Mouse (Mus musculus) bone marrow, adult 2 months (tissue): ENCODE measurements around the gene Mipep.

Experiments used
- CTCF ChIP-seq: fragments of 200-500 bp; IDR thresholded peaks from 2 replicates; pipeline ENCODE4 v1.5.1; 2011; ENCODE audit warnings: low read length, control low read depth; ENCODE audit not compliant: control insufficient read depth, insufficient read depth
- POLR2A ChIP-seq: fragments of 200-500 bp; IDR thresholded peaks from 2 replicates; pipeline ENCODE4 v1.6.1; 2011; ENCODE audit warnings: low read depth, mild to moderate bottlenecking, control low read depth, low read length, borderline replicate concordance; ENCODE audit not compliant: control insufficient read depth

DNA sequence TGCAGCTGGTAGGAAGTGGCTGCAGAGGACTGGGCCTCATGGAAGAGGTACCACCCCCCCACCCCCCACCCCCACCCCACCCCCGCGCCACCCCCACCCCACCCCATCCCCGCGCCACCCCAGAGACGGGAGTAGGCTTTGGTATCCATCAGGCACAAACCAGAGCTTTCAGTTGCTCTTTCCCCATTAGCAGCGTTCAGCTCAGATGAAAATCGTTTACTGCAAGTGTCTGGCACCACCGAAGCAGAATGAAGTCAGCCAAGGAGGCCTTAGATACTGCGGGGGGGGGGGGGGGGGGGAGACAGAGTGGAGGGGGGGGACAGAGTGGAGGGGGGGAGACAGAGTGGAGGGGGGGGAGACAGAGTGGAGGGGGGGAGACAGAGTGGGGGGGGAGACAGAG is 45.2 kb upstream of the Mipep start:
- no peak for TF ChIP-seq CTCF
- no peak for TF ChIP-seq POLR2A
